Mouse (Mus musculus) kidney, postnatal 4 days (tissue): Measurements from ENCODE around the gene Dnaaf2.

ENCODE experiments used
- DNase-seq, 2 experiments: peaks; one replicate each; pipeline ENCODE4 v3.0.0; 2021; ENCODE audit warnings: mixed read lengths in 2 of 2

Gene Dnaaf2

DNA sequence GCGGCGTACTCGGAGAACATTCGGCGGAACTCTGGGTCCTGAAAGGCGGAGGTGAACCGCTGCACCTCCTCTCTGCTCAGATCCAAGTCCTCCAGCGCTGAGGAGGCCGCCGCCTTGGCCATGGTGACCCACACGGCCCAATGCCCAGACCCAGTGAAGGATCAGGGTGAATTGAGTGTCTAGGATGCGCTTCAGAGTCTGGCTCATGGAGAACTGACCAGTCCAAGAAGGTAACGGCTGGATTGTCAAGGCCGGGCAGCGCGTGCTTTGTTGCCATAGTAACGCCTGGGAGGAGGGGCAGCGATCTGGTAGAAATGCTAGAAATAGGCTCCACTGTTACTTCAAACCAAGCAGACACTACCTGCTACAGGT, at the start of gene Dnaaf2:
Gene Dnaaf2 (minus strand): TSS at position 266 of the 372 bp plus-strand sequence.
- peak; percentile 88 to 92 for DNase-seq

DNA sequence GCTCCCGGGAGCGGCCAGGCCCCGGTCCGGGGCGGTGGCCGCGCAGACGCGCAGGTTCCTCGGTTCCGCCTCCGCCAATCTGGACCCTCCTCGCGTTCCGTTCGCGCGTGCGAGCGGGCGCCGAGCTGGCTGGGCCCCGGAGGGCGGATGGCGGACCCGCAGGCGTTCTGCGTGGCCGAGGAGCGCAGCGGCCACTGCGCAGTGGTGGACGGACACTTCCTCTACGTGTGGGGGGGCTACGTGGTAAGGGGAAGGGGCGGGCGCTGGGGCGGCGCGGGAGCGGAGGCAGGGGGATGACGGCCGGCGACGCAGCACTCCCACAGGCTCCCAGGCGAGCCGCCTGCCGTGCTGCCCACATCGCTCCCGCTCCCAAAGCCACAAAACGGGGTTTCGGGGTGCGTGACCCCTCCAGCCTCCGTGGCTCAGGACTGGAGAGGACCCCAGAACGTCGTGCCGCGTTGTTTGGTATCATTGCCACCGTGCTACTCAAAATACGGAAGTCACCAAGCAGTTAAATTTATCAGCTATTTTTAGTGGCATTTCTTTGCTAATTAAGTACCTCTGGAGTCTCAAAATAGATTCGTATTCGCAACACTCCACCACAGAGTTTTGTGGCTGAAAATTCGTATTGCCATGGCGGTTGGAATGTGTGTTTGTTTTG, 43.7 kb upstream of the Dnaaf2 start:
- DNase-seq, result peak; percentile 79 to 85

DNA sequence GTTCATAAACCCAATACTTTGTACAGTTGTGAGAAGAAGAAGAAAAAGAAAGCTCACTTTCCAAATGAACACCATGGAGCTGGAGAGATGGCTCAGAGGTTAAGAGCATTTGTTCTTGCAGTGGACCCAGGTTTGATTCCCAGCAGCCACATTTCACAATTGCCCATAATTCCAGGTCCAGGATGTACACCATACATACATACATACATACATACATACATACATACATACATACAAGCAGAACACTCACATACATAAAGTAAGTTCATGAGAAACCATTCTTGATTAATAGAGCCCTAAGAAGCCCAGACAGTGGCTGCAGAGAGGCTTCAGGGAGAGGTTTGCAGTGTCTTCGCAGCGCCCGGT, 43.2 kb upstream of the Dnaaf2 start:
- DNase-seq, result no peak

DNA sequence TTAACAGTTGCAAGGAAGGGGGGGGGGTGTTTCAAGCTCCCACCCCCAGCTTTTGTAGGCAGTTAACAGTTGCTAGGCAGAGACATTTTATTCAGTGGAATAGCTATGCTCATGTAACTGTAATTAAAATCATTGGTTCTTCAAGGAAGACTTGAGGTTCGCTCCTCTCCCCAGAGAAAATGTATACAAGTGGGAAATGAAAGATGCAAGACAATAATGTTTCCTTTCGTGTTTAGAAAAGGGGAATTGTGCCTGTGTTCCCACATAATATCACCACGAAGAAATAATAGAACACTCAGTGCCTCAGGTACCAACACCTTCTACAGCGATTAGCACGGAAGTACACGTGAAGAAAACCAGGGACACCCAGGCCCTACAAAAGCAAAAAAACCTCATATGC, 42.6 kb upstream of the Dnaaf2 start, which contains the start of gene Klhdc1:
Gene Klhdc1 (plus strand): TSS at position 301 of the 400 bp plus-strand sequence.
- DNase-seq, result no peak

DNA sequence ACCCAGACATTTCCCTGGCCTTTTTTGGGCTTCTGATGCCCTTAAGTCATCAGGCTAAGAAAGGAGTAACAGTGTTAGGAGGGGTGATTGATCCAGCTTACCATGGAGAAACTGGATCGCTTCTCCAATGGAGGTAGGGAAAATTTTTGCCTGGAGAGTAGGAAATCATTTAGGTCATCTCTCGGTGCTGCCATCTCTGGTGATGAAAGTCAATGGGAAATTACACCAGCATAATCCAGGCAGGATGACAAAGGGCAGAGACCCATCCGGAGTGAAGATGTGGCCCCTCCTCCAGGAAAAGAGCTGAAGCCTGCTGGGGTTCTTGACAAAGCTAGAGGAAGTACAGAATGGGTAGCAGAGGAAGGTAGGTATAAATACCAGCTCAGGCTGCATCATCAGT, 40.1 kb upstream of the Dnaaf2 start:
- peak in 1 of 2 experiments; percentile 15 for DNase-seq

DNA sequence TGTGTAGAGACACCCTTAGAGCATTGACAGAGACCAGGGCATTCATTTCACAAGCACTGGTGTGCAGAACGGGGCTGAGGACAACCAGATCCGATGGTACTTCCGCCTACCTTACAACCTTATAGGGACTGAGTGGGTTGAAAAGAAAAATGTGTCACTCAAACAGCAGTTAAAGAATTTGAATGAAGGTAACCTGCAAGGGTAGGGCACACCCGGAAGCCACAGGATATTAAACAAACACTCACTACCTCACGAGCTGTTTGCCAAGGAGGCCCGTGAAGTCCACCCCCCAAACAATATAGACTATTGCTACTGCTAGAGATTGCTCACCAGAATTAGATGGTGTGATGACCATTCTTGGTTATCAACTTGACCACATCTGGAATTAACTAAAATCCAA, 37.6 kb upstream of the Dnaaf2 start:
- no peak for DNase-seq

DNA sequence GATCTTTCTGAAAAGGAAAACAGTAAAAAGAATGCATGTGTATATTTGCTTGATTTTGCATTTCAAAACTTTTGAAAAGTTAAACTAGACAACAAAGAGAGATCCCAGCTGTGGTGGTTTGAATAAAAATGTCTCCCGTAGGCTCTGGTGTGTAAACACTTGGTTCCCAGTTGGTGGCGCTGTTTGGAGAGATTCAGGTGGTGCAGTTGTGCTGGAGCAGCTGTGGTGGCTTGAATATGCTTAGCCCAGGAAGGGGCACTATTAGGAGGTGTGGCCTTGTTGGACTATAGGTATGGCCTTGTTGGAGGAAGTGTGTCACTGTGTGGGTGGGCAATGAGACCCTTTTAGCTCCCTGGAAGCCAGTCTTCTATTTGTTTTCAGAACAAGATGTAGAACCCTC, 31.0 kb upstream of the Dnaaf2 start:
- peak; percentile 36 to 49 for DNase-seq

DNA sequence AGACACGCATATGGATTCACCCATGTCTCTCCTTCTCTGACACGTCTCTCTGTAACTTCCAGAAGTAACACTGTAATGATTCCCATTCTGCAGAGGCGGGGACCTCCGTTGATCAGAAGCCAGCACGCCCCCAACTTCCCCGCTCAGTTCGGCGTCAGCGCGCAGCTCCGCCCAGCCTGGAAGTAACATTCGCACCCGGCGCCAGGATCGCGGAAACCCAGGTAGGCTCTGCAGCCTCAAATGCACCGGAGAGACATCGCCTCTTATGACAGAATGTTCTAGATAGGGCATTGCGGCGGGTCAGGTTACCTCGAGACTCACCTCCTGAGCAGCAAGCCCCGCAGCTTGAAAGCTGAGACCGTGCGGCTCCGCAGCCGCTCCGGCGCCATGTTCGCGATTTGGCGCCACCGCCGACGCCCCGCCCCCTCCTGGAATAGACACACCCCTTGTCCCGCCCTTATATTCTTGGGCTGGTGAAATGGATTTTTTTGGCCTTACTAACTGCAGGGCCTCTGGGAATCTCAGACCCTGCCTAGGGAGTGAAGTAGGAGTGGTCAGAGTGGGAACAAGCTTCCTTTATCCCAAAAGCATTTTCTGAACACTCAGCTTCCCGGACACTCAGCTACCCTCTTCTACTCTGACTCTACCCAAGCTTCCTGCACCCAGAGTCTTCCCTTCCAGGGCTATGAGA, 29.7 kb upstream of the Dnaaf2 start, which contains the start of gene Pole2:
Gene Pole2 (minus strand): TSS at position 420 of the 691 bp plus-strand sequence.
- DNase-seq, result peak; percentile 95

DNA sequence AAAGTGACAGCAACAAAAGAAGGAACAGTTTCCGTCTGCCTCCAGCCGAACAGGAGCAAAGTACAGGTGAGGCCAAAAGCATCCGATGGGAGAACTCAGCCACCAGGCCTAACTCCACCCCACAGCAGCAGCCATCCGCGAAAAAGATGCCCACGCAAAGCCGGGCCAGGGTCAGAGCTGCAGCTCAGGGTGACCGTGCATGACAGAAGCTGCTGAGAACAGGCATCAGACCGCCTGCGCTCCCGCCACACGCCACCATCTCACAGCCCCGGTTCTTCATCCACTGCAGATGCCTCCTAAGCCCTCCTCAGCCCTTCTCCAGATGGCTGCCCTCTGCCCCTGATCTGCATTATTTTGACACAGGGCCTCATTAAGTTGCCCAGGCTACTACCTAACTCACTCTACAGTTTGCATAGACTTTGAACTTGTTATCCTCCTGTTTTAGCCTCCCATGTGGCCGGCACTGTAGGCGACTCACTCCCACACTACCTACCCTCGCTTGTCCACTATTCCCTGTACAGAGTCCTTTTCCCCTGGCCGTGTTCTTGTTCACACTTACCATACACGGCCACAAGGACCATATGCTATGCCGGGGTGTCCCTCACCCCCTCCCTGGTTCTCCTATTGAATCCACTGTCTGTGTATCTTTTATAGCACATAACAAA, 22.5 kb upstream of the Dnaaf2 start:
- DNase-seq, result peak; percentile 52 to 68

DNA sequence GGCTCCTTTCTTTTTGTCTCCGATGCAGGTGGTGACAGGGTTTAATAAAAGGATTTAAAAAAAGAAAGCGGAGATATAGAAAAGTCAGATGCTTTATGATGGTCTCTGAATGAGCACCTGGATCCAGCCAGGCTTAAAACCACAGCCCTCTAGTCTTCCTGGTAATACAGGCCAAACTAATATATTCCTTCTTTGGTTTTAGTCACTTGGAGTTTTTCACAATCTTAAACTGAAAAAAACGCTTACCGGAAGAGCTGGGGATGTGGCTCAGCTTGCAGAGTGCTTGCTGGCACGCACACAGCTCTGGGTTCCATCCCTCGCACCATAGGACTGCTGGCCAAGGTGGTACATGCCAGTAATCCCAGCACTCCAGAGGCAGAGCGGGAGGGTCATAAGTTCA, 18.4 kb upstream of the Dnaaf2 start:
- DNase-seq, result no peak

DNA sequence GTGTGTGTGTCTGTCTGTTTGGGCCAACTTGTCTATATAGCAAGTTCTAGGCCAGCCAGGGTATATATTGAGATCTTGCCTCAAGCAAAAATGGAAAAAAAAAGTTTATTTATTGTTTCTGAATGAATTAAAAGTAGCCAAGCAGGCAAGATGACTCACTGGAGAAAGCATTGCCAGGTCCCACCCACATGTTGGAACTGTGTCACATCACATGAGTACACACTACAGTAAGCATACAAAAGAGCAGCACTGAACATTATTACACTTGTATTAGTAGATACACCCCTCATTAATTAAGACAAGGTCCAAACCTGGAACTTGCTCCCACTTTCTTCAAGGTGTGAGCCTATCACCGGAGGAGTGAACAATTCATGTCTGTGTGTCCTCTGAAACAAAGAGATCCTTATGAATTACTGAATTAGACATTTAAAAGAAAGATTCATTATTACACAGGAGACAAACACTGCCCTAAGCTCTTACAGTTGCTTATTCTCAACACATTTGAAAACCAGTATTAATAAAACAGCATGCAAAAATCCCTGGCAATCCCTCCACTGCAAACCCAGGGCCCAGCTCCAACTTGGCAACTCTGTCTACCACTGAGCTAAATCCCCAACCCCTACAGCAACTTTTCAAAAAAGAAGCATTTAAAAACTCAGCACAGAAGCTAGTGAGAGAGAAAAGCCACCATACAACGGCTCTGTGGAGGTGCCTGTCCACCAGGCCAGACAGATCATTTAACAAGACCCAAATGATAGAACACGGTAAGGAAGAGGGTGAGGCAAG, 17.0 kb upstream of the Dnaaf2 start:
- DNase-seq, result no peak

DNA sequence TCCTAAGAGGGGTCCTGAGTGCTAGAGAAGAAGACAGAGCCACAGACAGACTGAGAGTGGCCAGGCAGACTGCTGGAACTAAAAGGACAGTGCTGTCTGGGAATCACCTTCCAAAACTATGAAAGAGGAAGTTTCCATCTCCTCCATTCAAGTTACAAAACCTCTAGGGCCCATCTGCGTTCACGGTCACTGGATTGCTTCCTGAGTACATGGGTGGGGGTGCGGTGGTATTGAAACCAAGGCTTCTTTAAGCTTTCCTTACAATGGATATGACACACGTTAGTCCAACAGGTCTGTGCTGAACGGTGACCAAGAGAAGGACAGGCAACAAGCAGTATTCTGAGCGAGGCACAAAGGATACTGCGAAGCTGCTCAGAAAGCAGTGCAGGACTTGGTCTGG, 16.2 kb upstream of the Dnaaf2 start:
- no peak for DNase-seq

DNA sequence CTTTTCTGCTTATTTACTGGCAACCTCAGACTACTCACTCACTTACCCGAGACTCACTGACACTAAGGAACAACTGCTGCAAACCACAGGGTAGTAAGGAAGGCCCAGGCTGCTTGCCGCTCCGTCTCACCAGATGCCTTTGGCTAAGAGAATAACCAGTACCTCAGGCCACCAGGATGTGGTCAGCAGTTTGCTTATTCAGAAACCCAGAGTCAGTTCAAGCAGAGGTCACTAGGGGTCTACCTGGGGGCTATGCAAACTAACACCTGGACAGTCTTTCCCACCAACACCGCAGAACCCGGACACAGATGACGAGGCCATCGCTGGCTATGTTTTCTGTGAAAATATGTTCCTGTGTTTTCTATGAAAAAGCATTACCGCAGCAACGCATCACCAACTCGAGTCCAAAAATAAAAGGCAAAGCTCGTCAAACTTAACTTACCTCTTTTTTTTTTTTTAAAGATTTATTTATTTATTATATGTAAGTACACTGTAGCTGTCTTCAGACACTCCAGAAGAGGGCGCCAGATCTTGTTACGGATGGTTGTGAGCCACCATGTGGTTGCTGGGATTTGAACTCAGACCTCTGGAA, 15.1 kb upstream of the Dnaaf2 start:
- no peak for DNase-seq

DNA sequence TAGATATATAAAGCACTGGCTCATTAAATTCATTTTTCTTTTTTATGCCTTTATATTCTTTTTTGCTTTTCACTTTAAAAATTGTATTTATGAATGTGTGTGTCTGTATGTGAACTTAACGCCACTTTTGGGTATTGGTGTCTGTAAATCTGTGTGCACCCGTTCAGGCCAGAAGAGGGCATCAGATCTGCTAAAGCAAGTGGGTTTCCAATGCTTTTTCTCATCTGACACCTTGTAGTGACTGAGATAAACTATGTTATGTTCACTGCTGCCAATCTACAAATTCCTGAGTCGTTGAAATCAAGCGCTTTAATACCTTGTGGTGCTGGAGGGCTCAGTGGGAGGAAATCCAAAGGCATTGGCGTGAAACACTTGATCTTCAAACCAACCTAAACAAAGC, 12.8 kb upstream of the Dnaaf2 start:
- peak; percentile 37 to 43 for DNase-seq

DNA sequence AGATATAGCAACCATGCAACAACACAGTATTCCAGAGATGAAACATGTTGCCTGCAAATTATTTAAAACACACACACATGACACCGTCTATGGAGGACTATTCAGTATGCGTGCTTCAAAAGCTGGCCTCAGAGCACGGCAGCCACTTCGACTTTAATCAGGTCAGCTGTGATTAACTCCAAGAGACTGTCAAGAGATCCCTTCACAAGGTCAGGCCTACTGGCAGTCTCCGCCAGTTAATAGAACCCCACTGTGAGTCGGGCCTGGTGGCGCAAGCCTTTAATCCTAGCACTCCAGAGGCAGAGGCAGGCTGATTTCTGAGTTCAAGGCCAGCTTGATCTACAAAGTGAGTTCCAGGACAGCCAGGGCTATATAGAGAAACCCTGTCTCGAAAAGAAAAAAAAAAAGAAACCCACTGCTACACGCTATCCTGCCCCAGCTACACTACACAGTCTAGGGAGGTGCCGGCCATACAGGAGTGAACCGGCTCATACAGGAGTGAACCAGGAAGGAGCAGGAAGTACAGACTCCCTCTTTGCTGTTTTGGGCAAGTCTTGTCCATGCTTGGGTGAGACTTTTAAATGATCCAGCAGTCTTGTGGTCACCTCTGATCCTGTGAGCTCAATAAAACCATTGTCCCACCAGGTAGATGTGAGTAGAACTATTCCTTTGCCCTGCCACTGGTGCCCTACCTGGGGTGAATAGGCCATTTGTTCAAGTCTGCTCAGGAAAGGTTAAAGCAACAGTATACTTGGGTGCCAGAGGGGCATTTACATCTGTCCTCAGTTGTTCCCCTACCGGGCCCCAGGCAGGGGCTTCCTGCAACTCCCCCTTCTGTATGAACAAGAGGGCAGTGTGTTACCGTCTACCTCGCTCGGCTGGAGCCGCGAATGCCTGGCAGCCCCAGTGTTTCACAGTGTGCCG, 12.1 kb upstream of the Dnaaf2 start:
- DNase-seq, result no peak

DNA sequence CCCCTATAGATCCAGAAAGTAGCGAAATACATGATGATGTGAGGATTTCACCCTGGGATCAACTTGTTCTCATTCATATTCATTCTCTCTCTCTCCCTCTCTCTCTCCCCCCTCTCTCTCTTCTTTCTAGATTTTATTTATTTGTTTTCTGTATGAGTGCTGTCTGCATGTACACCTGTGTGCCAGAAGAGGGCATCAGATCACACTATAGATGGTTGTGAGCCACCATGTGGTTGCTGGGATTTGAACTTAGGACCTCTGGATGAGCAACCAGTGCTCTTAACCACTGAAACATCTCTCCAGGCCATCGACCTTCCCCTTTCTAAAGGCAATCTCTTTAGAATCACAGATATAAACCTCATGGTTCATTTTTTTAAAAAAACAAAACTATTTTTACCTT, 10.3 kb upstream of the Dnaaf2 start:
- no peak for DNase-seq

DNA sequence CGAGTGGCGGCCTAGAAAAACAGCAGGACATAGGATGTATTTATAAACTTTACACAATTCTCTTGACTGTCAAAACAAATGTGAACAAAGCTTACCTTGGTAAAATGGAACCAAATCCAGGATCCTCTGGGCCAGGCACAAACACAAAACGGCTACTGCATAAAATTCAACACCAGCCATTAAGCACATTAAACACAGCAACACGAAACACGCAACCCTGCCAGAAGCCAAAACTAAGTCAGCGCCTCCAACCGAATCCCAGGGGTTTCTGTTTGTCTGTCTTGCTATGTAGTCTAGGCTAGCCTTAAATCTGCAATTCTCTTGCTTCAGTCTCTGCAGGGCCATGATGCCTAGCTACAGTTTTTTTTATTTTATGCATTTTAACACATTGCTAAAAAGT, 9.7 kb upstream of the Dnaaf2 start:
- DNase-seq, result no peak

DNA sequence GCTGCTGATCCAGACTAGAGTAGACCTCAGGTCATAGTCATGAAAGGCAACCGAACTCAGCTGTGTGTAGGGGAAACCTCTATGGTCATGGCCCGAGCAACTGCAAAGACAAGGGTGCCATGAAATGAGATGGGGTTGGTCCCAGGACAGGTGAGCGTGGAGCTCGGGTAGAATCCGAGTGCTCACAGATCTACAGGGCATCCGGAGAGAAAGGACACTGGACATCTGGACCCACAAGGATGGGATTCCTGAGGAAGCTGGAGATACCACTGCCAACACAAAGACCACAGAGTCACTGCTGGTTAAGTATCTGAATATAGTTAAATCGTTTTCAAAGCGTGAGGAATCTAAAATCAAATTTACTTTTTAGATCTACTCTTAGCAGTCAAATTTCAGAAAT, 9.2 kb upstream of the Dnaaf2 start:
- DNase-seq, result no peak

DNA sequence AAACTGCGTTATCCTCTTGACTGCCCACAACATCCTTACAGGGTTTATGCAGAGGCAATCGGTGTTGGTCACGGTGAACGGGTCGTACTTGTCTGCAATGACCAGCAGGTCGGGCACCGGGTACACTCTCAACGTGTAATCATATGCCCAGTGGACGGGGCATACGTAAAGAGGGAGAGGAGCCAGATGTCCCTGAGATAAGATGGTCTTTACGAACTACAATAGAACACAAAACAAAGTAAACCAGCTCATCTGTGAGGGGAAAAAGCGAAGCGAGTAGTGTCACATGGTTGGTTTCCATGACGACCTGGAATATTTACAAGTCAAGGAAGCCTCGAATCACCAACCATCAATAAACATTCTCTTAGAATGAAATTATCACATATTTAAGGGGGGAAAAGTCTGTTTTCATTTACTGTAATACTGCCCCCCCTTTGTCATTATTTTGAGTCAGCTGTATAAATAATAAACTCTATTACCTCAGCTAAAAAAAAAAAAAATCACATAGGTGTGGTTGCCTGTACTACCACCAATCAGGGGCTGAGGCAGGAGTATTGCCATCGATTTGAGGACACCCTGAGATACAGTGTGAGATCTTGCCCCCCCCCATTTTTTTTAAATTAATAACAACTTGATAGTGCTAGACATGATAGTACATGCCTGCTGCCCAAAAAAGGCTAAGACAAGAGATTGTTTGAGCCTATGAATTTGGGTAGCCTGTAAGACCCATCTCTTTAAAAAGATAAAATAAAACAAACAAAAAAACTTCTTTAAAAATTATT, 6.0 kb upstream of the Dnaaf2 start, which contains the start of gene Gm49384:
Gene Gm49384 (minus strand): TSS at position 216 of the 782 bp plus-strand sequence.
- DNase-seq, result no peak

DNA sequence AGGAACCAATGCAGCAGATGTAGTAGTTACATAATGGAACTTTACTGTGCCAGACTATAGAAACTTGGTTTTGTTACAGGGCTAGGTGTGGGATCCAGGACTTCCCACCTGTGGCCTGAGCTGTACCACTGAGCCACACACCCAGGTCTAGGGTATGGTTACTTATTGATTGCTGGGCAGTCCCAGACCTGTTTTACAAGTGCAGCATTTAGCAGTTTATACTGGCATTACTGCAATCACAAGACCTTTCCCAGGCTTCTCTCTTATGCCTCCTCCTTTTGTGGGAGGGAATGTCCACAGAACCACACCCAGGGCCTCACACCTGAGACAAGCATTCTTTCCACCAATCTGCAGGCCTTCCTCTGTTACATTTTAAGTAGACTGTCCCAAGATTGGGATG, 756 bp upstream of the Dnaaf2 start:
- no peak for DNase-seq
